Mouse (Mus musculus) kidney, adult 2 months (tissue): ENCODE measurements at regions not wholly inside any gene's neighbourhood (a gene's known extent, or its start where the extent isn't known, plus 50 kb on each side); places are given as distances from the start of the nearest gene placed in this dataset.
A peak's percentile ranks its signal among the peaks of the same experiment; 100 is the strongest.

Experiments used
- DNase-seq: peaks from one replicate; pipeline ENCODE4 v3.0.0; 2021
- H3K27ac ChIP-seq: fragments of 200-500 bp; 2 replicates; pipeline ENCODE4 v1.5.1; 2012; ENCODE audit warnings: low read depth, low read length, control low read depth, inconsistent platforms; ENCODE audit not compliant: insufficient read depth
- H3K27me3 ChIP-seq: fragments of 200-500 bp; replicated peaks from 2 replicates; pipeline ENCODE4 v1.6.1; 2012; ENCODE audit warnings: mild to moderate bottlenecking, moderate library complexity, low read length, inconsistent platforms; ENCODE audit not compliant: control insufficient read depth, insufficient read depth
- H3K36me3 ChIP-seq: fragments of 200-500 bp; 2 replicates; pipeline ENCODE4 v1.6.1; 2012; ENCODE audit warnings: mild to moderate bottlenecking, moderate library complexity, low read length, inconsistent platforms; ENCODE audit not compliant: control insufficient read depth, insufficient read depth
- H3K4me1 ChIP-seq: fragments of 200-500 bp; 2 replicates; pipeline ENCODE4 v1.6.1; 2011; ENCODE audit warnings: low read length; ENCODE audit not compliant: control insufficient read depth, insufficient read depth
- H3K4me3 ChIP-seq: fragments of 200-500 bp; 2 replicates; pipeline ENCODE4 v1.5.1; 2011; ENCODE audit warnings: mild to moderate bottlenecking, low read depth, low read length, control low read depth; ENCODE audit not compliant: insufficient read depth
- CTCF ChIP-seq: fragments of 200-500 bp; conservative IDR thresholded peaks from 2 replicates; pipeline ENCODE4 v1.5.1; 2011; ENCODE audit warnings: low read depth, mild to moderate bottlenecking, control low read depth, low read length, moderate library complexity, mixed read lengths; ENCODE audit not compliant: insufficient read depth, insufficient read length
- POLR2A ChIP-seq: fragments of 200-500 bp; IDR thresholded peaks from one replicate; pipeline ENCODE4 v1.6.1; 2011; ENCODE audit warnings: low read depth, low read length, control low read depth
- WGBS: fragments of 180-500 bp; shearing (Covaris S2); methylation state at CpG from one replicate; pipeline ENCODE4 v1.1.7; 2018; 5-methylcytosine and 5-hydroxymethylcytosine counted together

DNA sequence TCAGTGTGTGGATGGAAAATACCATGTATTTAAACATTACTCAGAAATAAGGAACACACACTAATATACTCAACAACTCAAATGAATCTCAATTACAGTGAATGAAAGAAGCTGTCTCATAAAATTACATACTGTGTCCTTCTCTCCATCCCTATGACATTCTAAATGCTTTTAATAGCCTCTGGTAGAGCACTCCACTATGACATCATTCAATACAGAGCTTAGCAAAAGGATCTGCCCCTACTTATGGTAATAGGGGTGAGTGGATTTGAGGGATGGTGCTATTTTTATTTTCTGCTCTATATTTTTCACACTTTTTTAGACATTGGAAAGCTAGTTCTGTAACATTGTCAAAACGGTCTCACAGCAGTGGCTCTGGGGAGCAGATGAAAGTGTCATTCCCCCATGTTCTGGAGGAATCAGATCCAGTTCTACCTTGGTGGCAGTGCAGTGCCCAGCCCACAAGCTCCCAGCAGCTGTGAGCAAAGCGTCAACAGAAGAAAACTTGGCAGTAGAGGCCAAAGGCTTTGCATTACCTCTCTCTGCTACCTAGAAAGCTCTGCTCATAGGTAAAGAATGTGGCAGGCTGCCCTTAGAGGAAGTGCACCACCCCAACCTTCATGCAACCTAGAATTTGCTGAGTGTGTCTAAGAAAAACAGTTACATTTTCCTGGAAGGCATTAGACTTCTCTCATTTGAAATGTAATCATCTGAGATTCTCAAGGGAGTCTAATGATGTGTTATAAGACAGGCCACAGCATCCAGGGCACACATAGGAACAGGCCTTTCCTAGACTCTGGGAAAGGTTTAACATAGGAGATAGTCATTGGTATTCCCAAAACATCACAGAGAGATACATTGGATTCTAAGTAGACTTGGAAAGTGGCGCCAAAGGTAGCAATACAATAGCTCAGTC lies 138.1 kb downstream of the Snx19 start:
- no peak for TF ChIP-seq POLR2A
- no peak for TF ChIP-seq CTCF
- no peak for DNase-seq
- Histone ChIP-seq H3K4me3 (no peak overlapping the region), H3K4me1 (no peaks in the 10 kb centered on the region), H3K36me3 (no peaks in the 10 kb centered on the region), H3K27me3 (no peaks in the 10 kb centered on the region), H3K27ac (no peak overlapping the region)
- 87% methylated on average over 3 of the region's 3 CpGs for WGBS

DNA sequence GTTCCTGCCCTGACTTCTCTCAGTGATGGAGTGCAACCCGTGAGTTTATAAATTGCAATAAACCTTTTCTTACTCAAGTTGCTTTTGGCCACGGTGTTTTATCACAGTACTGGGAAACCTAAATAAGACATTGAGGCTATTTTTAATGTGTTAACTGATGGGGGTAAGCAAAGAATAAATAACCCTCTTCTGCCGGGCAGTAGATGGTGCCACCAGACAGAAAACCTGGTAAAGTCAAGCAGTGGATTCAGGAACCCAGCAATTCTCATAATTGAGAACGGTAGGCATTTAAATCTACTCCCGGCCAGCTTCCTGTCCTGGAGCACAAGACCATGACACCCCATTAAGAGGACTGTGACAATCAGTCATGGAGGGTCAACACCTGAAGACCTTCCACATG lies 136.5 kb downstream of the Snx19 start:
- no peaks in the 10 kb centered on the region for H3K36me3 ChIP-seq
- WGBS: 62% methylated on average over 5 of the region's 5 CpGs
- H3K4me3 ChIP-seq: no peak overlapping the region
- no peak for TF ChIP-seq POLR2A
- TF ChIP-seq CTCF: no peak
- no peak for DNase-seq
- H3K27me3 ChIP-seq: no peaks in the 10 kb centered on the region
- H3K4me1 ChIP-seq: no peaks in the 10 kb centered on the region
- H3K27ac ChIP-seq: no peak overlapping the region

DNA sequence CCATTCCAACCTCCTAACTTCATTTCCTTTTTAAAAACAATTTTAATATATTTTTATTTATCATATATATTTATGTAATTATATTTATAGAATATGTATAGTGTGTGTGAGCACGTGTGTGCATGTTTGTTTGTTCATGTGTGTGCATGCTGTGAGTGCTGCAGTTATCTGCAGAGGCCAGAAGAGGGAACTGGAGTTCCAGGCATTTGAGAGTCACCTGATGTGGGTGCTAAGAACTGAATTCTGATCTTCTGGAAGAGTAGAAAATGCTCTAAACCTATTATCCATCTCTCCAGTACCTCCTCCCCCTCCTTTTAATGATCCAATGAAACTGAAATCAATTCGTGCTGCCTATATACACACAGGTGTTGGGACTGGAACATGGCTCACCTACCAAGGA lies 128.0 kb downstream of the Snx19 start:
- no peaks in the 10 kb centered on the region for H3K36me3 ChIP-seq
- TF ChIP-seq CTCF: 0 out of 2 replicates have a peak, but pooled peaks have one; percentile 22
- no peak for TF ChIP-seq POLR2A
- DNase-seq: no peak
- H3K27me3 ChIP-seq: no peaks in the 10 kb centered on the region
- H3K4me1 ChIP-seq: no peaks in the 10 kb centered on the region; the same call in 1 of the 2 replicates
- no peak overlapping the region for H3K4me3 ChIP-seq
- WGBS: 83% methylated on average over 2 of the region's 2 CpGs
- H3K27ac ChIP-seq: no peak overlapping the region

DNA sequence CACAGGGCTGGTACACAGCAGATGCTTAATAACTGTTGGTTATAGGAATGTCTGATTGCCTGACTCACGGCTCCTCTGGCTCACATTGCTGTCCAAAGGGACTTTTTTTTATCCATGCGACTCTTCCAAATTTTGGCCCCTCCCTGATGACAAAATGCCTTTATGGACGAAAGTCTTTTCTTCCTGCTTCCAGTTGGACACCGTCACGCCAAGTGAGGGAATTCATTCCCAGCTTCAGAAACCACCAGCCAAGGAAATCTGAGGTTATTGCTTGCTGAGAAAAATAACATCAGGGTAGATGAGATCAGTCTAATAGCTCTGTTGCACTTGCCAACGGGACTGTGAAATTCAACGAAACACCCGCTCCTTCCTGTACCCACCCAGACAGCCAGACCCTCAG lies 125.8 kb downstream of the Snx19 start:
- no peak for TF ChIP-seq CTCF
- no peak for TF ChIP-seq POLR2A
- WGBS: 88% methylated on average over 8 of the region's 8 CpGs
- H3K4me3 ChIP-seq: no peak overlapping the region
- no peaks in the 10 kb centered on the region for H3K36me3 ChIP-seq
- H3K27ac ChIP-seq: no peak overlapping the region
- no peak for DNase-seq
- H3K27me3 ChIP-seq: no peaks in the 10 kb centered on the region
- no peaks in the 10 kb centered on the region; the same call in 1 of the 2 replicates for H3K4me1 ChIP-seq

DNA sequence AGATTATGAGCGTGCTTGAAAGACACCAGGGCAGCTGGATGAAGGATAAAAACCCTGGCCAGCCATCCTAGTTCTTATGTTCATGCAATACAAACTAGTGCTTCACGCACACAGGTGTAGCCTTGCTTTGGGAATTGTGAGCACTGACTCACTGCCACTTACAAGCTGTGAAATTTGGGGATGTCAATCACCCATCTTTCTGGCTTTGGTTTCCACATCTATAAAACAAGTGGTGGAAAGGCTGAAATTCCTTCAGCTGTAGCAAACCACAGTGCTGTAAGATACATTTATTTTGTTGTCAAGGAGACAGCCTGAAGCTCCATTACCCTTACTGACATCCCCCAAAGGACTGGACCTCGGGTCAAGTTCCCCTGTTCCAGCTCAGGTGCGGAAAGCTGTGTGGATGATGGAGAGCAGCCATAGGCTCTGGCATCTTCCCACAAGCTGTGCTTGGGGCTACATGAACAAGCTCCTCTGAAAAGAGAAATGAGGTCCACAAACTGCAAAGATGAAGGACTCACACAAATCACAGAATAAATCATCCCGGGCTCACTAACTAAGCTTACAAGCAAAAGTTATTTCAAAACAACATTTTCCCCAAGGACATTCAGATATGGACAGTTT lies 123.1 kb downstream of the Snx19 start:
- Histone ChIP-seq H3K27ac (no peak overlapping the region), H3K4me3 (no peak overlapping the region), H3K27me3 (no peaks in the 10 kb centered on the region), H3K4me1 (no peaks in the 10 kb centered on the region), H3K36me3 (no peaks in the 10 kb centered on the region)
- WGBS: 69% methylated on average over 5 of the region's 5 CpGs
- TF ChIP-seq POLR2A: no peak
- no peak for TF ChIP-seq CTCF
- DNase-seq: no peak

DNA sequence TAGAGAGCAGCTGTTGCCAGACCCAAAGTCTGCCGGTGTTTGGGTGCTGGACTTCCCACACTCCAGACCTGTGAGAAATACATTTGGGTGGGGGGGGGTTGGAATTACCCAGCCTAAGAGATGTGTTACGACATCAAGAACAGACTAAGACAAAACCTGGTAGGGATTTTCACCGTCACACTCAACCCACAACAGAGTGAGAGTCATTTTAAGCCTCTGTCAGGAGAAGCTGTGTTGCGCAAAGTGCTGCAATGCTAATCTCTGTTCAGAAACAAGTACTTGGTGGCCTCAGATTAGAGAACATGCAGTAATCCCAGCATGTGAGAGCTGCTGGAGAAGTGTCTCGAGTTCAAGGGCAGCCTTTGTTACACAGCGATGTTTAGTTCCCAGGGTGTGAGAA lies 113.0 kb downstream of the Snx19 start:
- Histone ChIP-seq H3K36me3 (no peaks in the 10 kb centered on the region), H3K27me3 (no peaks in the 10 kb centered on the region), H3K4me1 (no peaks in the 10 kb centered on the region), H3K4me3 (no peak overlapping the region), H3K27ac (no peak overlapping the region)
- 91% methylated on average over 6 of the region's 6 CpGs for WGBS
- TF ChIP-seq POLR2A: no peak
- no peak for TF ChIP-seq CTCF
- no peak for DNase-seq

DNA sequence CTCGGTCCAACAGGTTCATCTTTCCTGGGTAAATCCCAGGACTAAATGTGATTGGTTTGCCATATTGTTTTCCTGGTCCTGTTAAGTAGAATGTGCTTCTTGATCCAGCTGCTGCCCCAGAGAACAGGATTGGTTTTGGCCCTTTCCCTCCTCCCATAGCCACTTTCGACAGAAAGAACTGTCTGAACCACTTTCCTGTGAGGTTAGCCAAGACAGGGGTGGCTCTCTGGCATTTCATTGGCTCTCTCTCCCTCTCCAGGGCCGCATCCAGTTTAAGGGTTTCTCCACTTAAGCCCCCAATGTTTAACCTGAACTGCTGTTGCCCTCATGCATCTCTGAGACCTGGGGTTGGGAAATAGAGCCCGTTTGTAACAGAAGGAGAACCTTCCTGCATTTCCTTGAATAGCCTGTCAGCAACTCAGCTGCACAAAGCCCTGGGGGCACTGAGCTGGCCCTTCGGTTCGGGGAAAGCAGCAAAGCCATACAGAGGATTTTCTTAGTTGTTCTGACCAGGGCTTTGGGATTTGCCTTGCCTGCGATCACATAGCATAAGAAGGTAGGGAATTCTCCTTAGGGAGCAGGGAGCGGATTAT lies 109.7 kb downstream of the Snx19 start:
- H3K4me1 ChIP-seq: no peaks in the 10 kb centered on the region
- no peaks in the 10 kb centered on the region for H3K36me3 ChIP-seq
- H3K27me3 ChIP-seq: no peaks in the 10 kb centered on the region
- H3K4me3 ChIP-seq: no peak overlapping the region
- no peak overlapping the region for H3K27ac ChIP-seq
- TF ChIP-seq POLR2A (no peak), CTCF (no peak)
- WGBS: 62% methylated on average over 8 of the region's 8 CpGs
- DNase-seq: no peak
